Mouse (Mus musculus) E14TG2a.4 (cell line): ENCODE data around the gene Folr2.

Experiments used
- CTCF ChIP-seq: conservative IDR thresholded peaks from 2 replicates; pipeline ENCODE4 v1.5.1; 2014; ENCODE audit warnings: low read length
- NANOG ChIP-seq: IDR thresholded peaks from 2 replicates; pipeline ENCODE4 v1.6.1; 2014; ENCODE audit warnings: borderline replicate concordance, low read length, mixed read lengths
- POU5F1 ChIP-seq: IDR thresholded peaks from 2 replicates; pipeline ENCODE4 v1.6.1; 2014; ENCODE audit warnings: low read length, borderline replicate concordance

DNA sequence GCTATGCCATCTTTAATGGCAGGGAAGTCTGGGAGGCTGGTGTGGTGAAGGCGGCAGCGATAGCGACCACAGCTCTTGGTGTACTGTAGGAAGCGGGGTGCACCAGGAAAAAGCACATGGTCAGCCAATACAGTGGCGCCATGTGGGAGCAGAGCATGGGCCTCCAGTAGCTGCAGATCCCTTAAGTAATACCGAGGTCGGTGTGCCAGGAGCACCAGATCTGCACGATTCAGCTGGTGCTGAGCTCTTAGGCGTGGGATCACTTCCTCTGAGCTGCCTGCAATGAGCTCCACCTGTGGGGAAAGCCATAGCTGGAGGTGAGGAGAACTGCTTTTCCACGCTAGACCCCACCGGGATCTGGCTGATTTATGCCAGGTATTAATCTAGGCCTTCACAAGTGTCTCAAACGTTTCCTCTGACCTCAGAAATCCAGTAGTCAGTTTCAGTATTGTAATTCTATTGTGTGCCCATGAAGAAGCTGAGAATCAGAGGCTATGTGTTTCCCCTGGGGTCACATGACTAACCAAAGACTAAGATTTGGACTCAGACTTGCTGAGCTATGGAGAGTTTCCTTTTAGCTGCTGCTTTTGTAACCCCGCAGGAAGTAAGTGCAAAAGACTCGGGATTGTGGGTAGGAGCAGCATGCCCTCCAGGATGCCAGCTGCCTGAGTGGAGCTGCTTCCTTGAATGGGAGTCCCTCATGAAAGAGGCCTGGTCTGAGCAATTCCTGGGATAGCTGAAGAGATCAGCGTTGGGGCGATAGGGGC, 43.5 kb upstream of the Folr2 start:
- no peak for TF ChIP-seq CTCF
- TF ChIP-seq NANOG: no peak
- no peak for TF ChIP-seq POU5F1
